Mouse (Mus musculus): ENCODE measurements at regions not wholly inside any gene's neighbourhood (a gene's known extent, or its start where the extent isn't known, plus 50 kb on each side); places are given as distances from the start of the nearest gene placed in this dataset.

DNA sequence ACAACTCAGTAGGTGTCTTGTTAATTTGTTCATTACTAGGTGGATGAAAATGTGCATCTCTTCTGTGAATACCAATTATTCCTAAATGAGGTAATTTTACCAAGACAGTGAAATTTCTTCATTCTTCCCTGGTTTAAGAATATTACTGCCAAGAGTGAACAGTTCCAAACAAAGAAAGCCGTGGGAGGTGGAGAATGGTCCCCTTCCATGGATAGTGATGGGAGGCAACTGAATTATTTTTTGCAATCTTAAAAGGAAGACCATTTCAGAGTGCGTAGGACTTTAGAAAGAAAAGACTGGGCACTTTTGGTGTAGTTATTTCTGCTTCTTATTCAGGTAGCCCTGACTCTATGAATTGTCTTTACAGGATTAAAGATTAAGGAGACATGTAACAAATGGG lies 2494.3 kb upstream of the Gm7489 start:
- Histone ChIP-seq H3K4me2 (ENCODE audit: low read depth, low read length) (no peak overlapping the region), H3K9me3 (ENCODE audit: low read length) (no peaks in the 10 kb centered on the region), H3K4me3 (ENCODE audit: low read depth, low read length) (no peak overlapping the region), H3K27ac (ENCODE audit: low read depth) (no peak overlapping the region), H3K4me1 (ENCODE audit: insufficient read depth) (no peaks in the 10 kb centered on the region), H3K9ac (replicated peaks) (no peak overlapping the region), H3K27me3 (ENCODE audit: insufficient read depth, low read length) (no peaks in the 10 kb centered on the region), H3K36me3 (replicated peaks; ENCODE audit: insufficient read depth, low read length) (no peaks in the 10 kb centered on the region)
- ATAC-seq (no peak), DNase-seq (no peak)
- WGBS (ENCODE audit: insufficient replicate concordance) = 75% methylated on average over 2 of the region's 2 CpGs
- TF ChIP-seq CTCF (IDR thresholded peaks at IDR 0.05; ENCODE audit: low read depth) (no peak), EP300 (IDR thresholded peaks at IDR 0.05; ENCODE audit: low read depth) (no peak)

DNA sequence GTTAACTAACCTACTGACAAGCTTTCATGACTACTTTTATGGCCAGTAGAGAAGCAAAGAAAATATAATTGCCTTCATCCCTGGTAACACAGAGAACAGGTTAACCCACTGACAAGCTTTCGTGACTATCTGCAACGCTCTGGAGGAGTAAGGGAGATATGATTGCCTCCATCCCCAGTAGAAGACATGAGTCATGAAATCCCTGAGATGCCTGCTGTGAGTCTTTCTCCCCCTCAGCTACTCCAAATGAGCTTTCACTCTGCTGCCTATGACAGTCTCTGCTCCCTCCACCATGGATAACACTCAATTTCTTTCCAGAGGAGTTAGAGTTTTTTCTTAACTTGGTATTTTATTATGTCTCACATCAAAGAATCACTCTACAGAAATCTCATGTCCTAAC lies 2493.4 kb upstream of the Gm7489 start:
- Histone ChIP-seq H3K36me3 (replicated peaks; ENCODE audit: insufficient read depth, low read length) (no peaks in the 10 kb centered on the region), H3K4me3 (ENCODE audit: low read depth, low read length) (no peak overlapping the region), H3K9me3 (ENCODE audit: low read length) (no peaks in the 10 kb centered on the region), H3K9ac (replicated peaks) (no peak overlapping the region), H3K27ac (ENCODE audit: low read depth) (no peak overlapping the region), H3K4me2 (ENCODE audit: low read depth, low read length) (no peak overlapping the region), H3K27me3 (ENCODE audit: insufficient read depth, low read length) (no peaks in the 10 kb centered on the region), H3K4me1 (ENCODE audit: insufficient read depth) (no peaks in the 10 kb centered on the region)
- no peak for TF ChIP-seq CTCF (IDR thresholded peaks at IDR 0.05; ENCODE audit: low read depth)
- no peak for TF ChIP-seq EP300 (IDR thresholded peaks at IDR 0.05; ENCODE audit: low read depth)
- 76% methylated on average over 2 of the region's 2 CpGs for WGBS (ENCODE audit: insufficient replicate concordance)
- ATAC-seq (no peak), DNase-seq (no peak)

DNA sequence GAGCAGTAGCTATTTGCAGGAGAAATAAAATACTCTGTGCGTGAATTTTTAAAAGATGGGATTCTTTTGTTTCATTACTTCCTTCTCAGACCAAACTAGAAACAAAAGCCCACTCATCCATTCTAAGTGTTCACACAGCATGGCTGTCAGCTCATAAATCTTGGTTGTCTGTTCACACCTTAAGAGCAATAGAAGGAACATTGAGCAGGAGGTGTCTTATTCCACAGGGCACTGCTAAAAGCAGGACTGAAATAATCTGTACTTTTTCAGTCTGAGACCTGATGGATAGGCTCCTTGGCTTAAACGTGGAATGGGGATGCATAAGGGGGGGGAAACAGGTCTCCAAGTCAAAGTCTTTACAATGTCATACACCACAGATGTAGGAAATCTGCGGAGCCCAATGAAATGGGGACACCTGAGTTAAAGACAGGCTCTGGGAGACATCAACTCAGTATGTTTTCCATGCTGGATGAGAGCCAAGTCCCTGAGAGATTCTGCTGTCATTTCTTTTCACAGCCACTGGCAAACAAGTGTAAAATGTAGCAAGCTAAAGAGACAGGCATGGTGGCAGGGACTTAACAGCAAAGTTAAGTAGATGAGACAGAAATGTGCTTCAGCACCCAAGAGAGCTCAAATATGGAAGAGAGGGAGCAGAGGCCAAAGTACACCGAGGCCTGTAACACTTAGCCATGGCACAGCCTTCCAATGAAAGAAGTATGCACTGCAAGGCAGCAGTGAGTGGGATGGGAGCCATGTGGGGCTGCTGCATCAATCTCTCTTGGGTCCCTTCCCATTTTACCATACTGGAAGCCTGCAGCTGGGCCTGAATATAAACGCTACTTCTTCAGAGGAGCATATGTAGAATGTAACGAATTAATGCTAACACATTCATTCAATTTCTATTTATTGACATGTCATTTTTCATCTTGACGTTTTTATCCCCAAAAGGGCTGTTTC lies 2492.0 kb upstream of the Gm7489 start:
- Histone ChIP-seq H3K4me1 (ENCODE audit: insufficient read depth) (no peaks in the 10 kb centered on the region), H3K9me3 (ENCODE audit: low read length) (no peaks in the 10 kb centered on the region), H3K4me3 (ENCODE audit: low read depth, low read length) (no peak overlapping the region), H3K36me3 (replicated peaks; ENCODE audit: insufficient read depth, low read length) (no peaks in the 10 kb centered on the region), H3K9ac (replicated peaks) (no peak overlapping the region), H3K27me3 (ENCODE audit: insufficient read depth, low read length) (no peaks in the 10 kb centered on the region), H3K4me2 (ENCODE audit: low read depth, low read length) (no peak overlapping the region), H3K27ac (ENCODE audit: low read depth) (no peak overlapping the region)
- ATAC-seq (no peak), DNase-seq (no peak)
- 58% methylated on average over 7 of the region's 7 CpGs for WGBS (ENCODE audit: insufficient replicate concordance)
- no peak for TF ChIP-seq CTCF (IDR thresholded peaks at IDR 0.05; ENCODE audit: low read depth)
- no peak for TF ChIP-seq EP300 (IDR thresholded peaks at IDR 0.05; ENCODE audit: low read depth)

DNA sequence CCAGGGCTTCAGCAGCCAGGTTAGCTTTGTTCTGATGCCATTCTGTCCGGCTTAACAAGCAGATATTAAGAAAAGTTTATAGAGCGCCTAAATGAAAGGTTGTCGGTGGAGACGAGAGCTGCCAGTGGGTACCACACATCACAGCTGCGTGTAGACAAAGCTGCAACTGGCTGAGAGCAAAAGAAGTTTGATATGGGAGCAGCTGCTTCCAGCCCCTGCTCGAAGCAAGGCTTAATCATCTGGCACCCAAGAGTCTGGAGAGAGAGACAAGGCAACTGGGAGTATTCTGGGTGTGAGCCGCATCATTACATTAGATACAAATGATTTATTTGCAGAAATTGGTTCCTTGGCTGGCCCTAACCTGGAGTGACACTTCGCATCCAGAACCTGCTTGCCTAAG lies 2488.7 kb upstream of the Gm7489 start:
- no peaks in the 10 kb centered on the region for H3K36me3 ChIP-seq (replicated peaks; ENCODE audit: insufficient read depth, low read length)
- DNase-seq = no peak

DNA sequence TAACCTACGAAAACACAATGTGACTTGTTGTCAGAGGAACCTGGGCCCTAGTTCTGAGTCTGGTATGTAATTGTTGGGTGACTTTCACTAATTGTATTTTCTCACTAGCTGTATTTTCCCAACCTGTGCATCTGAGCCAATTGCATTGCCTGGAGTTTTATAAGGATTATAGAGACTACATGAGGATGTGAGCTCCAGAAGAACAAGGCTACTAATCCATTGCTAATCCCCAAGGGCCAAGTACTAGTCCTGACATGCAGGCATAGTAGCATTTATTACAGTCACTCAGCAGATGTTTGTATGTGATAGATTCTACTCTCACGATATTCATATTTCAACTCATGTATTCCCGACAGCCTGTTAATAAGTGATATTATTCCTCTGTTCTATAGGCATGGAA lies 2481.1 kb upstream of the Gm7489 start:
- DNase-seq (no peak), ATAC-seq (no peak)
- H3K36me3 ChIP-seq (replicated peaks; ENCODE audit: insufficient read depth, low read length) = no peaks in the 10 kb centered on the region
- H3K4me3 ChIP-seq (ENCODE audit: low read depth, low read length) = no peak overlapping the region
- no peak for TF ChIP-seq CTCF (IDR thresholded peaks at IDR 0.05; ENCODE audit: low read depth)
- no peak for TF ChIP-seq EP300 (IDR thresholded peaks at IDR 0.05; ENCODE audit: low read depth)
- no peak overlapping the region for H3K9ac ChIP-seq (replicated peaks)
- no peak overlapping the region for H3K27ac ChIP-seq (ENCODE audit: low read depth)
- WGBS (ENCODE audit: insufficient replicate concordance) = 66% methylated on average over 3 of the region's 3 CpGs
- H3K27me3 ChIP-seq (ENCODE audit: insufficient read depth, low read length) = no peaks in the 10 kb centered on the region
- no peaks in the 10 kb centered on the region for H3K4me1 ChIP-seq (ENCODE audit: insufficient read depth)
- no peaks in the 10 kb centered on the region for H3K9me3 ChIP-seq (ENCODE audit: low read length)
- H3K4me2 ChIP-seq (ENCODE audit: low read depth, low read length) = no peak overlapping the region

More for the DNA sequence above, 2488.7 kb upstream of the Gm7489 start:
- Histone ChIP-seq H3K27me3 (ENCODE audit: insufficient read depth, low read length) (no peaks in the 10 kb centered on the region), H3K4me2 (ENCODE audit: low read depth, low read length) (no peak overlapping the region), H3K4me1 (ENCODE audit: insufficient read depth) (no peaks in the 10 kb centered on the region), H3K4me3 (ENCODE audit: low read depth, low read length) (no peak overlapping the region), H3K9ac (replicated peaks) (no peak overlapping the region), H3K27ac (ENCODE audit: low read depth) (no peak overlapping the region), H3K9me3 (ENCODE audit: low read length) (no peaks in the 10 kb centered on the region)
- ATAC-seq = no peak
- 73% methylated on average over 8 of the region's 8 CpGs for WGBS (ENCODE audit: insufficient replicate concordance)
- no peak for TF ChIP-seq CTCF (IDR thresholded peaks at IDR 0.05; ENCODE audit: low read depth)
- no peak for TF ChIP-seq EP300 (IDR thresholded peaks at IDR 0.05; ENCODE audit: low read depth)

DNA sequence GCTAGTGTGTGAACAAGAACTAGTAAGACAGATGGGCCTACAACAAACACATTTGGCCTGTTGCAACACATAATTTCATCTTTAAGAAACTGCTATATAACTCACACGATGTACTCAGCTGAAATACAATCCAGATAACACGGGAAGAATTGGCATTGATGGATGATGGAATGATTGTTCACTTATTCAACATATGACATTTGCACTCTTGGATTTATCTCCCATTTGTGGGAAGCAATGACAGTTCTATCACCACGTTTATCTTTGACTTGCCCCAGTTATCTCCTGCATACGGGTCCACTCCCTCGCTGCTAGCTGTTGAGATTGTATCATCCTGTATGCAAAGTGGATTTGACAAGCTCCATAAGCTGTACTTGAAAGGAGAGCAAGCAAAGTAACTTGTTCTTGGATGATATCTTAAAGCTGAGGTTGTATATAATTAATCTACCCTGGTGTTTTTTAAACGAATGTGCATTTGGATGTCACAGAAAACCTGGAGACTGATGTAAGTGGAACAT lies 2474.9 kb upstream of the Gm7489 start:
- no peak overlapping the region for H3K4me3 ChIP-seq (ENCODE audit: low read depth, low read length)
- 61% methylated on average over 6 of the region's 6 CpGs for WGBS (ENCODE audit: insufficient replicate concordance)
- H3K9ac ChIP-seq (replicated peaks) = no peak overlapping the region

More for the DNA sequence above, 2474.9 kb upstream of the Gm7489 start:
- H3K4me1 ChIP-seq (ENCODE audit: insufficient read depth) = no peaks in the 10 kb centered on the region
- no peaks in the 10 kb centered on the region for H3K9me3 ChIP-seq (ENCODE audit: low read length)
- H3K27me3 ChIP-seq (ENCODE audit: insufficient read depth, low read length) = no peaks in the 10 kb centered on the region
- DNase-seq (no peak), ATAC-seq (no peak)
- TF ChIP-seq EP300 (IDR thresholded peaks at IDR 0.05; ENCODE audit: low read depth) (no peak), CTCF (IDR thresholded peaks at IDR 0.05; ENCODE audit: low read depth) (no peak)
- H3K4me2 ChIP-seq (ENCODE audit: low read depth, low read length) = no peak overlapping the region
- H3K36me3 ChIP-seq (replicated peaks; ENCODE audit: insufficient read depth, low read length) = no peaks in the 10 kb centered on the region
- H3K27ac ChIP-seq (ENCODE audit: low read depth) = no peak overlapping the region
